Mouse (Mus musculus) hindbrain, embryonic 15.5 days (tissue): ENCODE results near the gene Mndal. TPM values are rescaled to one million over a fixed set of nuclear protein-coding genes. Genes with fewer than 3 reads are reported as not detected.
"Not testable (repeated sequence)": the region's sequence is repeated elsewhere in the genome, so short reads cannot be mapped to it uniquely, and the experiment has no call there.

Experiments
- ATAC-seq: fragments of 200-750 bp; cut with Nextera tagmentation; 2 replicates; pipeline ENCODE4 v1.8.0; 2017; ENCODE audit warnings: low read depth, moderate number of reproducible peaks, moderate TSS enrichment; ENCODE audit not compliant: low FRiP score
- H3K27ac ChIP-seq: fragments of 300-500 bp; sonication (generic); replicated peaks from 2 replicates; pipeline ENCODE4 v1.5.1; 2015; ENCODE audit warnings: mild to moderate bottlenecking, inconsistent platforms
- H3K27me3 ChIP-seq: fragments of 300-500 bp; sonication (generic); 2 replicates; pipeline ENCODE4 v1.6.1; 2015; ENCODE audit warnings: control low read depth, inconsistent platforms
- H3K36me3 ChIP-seq: fragments of 300-500 bp; sonication (generic); 2 replicates; pipeline ENCODE4 v1.6.1; 2015; ENCODE audit warnings: control low read depth, inconsistent platforms
- H3K4me1 ChIP-seq: fragments of 300-500 bp; sonication (generic); replicated peaks from 2 replicates; pipeline ENCODE4 v1.6.1; 2015; ENCODE audit warnings: control low read depth, inconsistent platforms
- H3K4me2 ChIP-seq: fragments of 300-500 bp; sonication (generic); 2 replicates; pipeline ENCODE4 v1.6.1; 2015; ENCODE audit warnings: moderate library complexity, mild to moderate bottlenecking, inconsistent platforms
- H3K4me3 ChIP-seq: fragments of 300-500 bp; sonication (generic); 2 replicates; pipeline ENCODE4 v1.5.1; 2015; ENCODE audit warnings: mild to moderate bottlenecking, inconsistent platforms
- H3K9ac ChIP-seq: fragments of 300-500 bp; sonication (generic); 2 replicates; pipeline ENCODE4 v1.6.1; 2015; ENCODE audit warnings: inconsistent platforms
- H3K9me3 ChIP-seq: fragments of 300-500 bp; sonication (generic); 2 replicates; pipeline ENCODE4 v1.6.1; 2016; ENCODE audit warnings: control low read depth, inconsistent platforms
- WGBS: fragments of 180-500 bp; shearing (Covaris S2); methylation state at CpG from one replicate; pipeline ENCODE4 v1.1.7; 2015; 5-methylcytosine and 5-hydroxymethylcytosine counted together
- polyA plus RNA-seq: library from polyadenylated mRNA; unstranded; fragments of >200 nt; fragmentation: Nextera tagmentation; extraction: Ambion mirVana; gene quantifications from 2 replicates; pipeline ENCODE4 v1.2.1, GENCODE M21; 2015

Mndal gene
- 0.54 and 1.9 TPM in 2 replicates for polyA plus RNA-seq

DNA sequence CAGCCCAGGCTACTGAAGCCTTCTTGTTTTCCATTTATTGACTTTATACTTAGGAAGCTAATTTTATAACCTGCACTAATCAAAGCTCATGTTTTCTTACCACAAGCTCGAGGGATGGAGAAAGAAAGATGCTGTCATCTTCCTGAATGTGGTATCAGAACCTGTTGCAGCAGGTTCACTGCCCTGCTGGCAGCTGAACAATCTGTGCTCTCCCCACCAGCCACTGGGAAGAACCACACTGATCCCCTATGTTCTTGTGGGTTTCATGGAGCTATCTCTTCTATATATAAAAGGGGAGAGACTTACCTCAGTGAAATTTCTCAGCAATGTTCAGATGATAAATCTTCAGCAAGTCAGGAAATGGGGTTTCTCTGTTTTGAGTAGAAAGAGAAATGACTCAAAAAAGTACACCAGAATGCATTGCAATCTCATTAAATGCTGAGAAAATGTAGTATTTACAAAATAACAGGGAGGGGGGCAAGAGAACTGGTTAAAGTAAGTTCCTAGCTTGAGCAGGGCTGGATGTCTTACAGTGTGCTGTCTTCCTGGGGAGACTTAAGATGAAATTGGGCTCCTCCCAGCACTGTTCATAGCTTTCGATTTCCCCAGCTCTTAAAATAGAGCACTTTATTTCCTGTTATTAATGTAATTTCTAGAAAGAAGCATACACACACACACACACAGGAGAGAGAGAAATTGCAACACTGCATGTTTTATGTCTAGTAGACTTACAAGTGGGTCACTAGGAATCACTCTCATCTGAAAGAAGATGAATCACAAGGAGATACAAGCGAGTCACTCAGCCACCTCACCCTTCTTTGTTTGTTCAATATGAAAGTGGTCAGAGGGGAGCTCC is at the start of gene Mndal, which contains the start of gene Ifi203:
TSS of gene Mndal (minus strand) at position 568 of the 856 bp plus-strand sequence.
TSS of gene Ifi203 (minus strand) at position 749 of the 856 bp plus-strand sequence.
- not testable (repeated sequence) for H3K4me2 ChIP-seq, H3K4me1 ChIP-seq, H3K27ac ChIP-seq, H3K36me3 ChIP-seq, ATAC-seq, H3K4me3 ChIP-seq, H3K9me3 ChIP-seq, H3K27me3 ChIP-seq, H3K9ac ChIP-seq
- WGBS = 65% methylated on average over 3 of the region's 3 CpGs

DNA sequence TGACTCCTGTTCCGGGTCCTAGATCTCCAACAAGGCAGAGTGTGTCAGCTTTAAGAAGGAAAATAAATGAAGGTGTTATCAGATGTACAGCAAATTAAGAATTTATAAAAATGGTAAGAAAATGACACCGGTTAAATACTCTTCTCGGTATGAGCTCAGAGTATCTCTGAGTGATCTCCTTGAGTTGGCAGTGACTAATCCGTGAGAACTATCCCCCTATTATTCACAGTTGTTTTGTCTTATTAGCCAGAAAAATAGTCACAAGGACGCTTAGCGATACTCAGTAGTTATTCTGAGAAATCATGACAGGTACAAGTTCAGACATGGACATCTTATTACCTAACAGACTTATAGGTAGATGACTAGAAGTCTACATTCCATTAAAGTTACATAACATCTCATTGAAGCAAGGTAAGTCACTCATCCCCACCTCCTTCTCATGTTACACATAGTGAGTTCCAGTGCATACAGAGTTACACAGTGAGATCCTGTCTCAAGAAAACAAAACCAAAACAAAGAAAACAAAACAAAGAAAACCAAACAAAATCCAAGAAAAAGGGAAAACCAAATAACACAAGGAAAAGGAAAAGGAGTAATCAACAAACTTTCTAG is 40.5 kb upstream of the Mndal start, which contains the start of gene Ifi202b:
TSS of gene Ifi202b (minus strand) at position 51 of the 612 bp plus-strand sequence.
- H3K27me3 ChIP-seq = not testable (repeated sequence)

DNA sequence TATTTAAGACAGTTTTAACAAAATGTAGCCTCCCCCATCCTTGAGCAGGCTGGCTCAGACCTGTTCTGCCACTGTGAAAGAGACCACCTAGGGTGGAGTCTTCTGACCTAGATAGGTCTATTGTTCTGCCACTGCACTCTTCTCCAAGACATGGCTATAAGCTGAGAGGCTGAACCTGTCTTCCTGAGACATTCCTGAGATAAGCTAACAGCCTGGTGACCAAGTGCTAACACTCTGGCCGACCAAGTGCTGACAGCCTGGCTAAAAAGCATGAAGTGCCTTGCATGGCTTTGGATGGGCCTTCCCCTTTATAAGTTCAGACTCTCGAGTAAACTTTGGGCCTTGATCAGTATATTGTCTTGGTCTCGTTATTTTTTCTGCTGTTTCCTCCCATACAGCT is 38.7 kb upstream of the Mndal start:
- H3K27me3 ChIP-seq, H3K9ac ChIP-seq, H3K27ac ChIP-seq, H3K9me3 ChIP-seq, H3K4me2 ChIP-seq, H3K4me3 ChIP-seq, H3K4me1 ChIP-seq, H3K36me3 ChIP-seq, ATAC-seq: not testable (repeated sequence)
- WGBS = 57% methylated on average over 3 of the region's 3 CpGs

More for the DNA sequence above, 40.5 kb upstream of the Mndal start, which contains the start of gene Ifi202b:
- H3K4me3 ChIP-seq, H3K27ac ChIP-seq, H3K36me3 ChIP-seq, H3K4me2 ChIP-seq, ATAC-seq, H3K4me1 ChIP-seq, H3K9me3 ChIP-seq, H3K9ac ChIP-seq: not testable (repeated sequence)
- WGBS = 90% methylated on average over 6 of the region's 6 CpGs

DNA sequence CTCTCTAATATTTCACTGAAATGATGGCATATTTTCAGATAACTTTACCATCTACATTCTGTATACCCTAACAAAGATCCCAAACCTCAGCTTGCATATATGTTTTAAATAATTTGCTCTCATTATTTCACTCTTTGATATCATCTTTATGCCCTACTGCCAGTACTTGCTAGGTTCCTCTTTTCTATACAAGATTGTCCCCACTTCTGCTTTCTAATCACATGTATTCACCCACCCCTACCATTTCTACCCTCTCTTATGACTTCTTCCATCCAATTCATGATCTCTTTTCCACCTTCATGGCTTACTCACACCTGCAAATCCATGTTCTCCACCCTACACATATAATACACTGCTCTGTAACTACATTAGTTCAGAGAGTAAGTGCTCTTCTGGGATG is 35.3 kb upstream of the Mndal start:
- H3K4me1 ChIP-seq = no peaks in the 10 kb centered on the region
- no peaks in the 10 kb centered on the region for H3K36me3 ChIP-seq
- H3K4me2 ChIP-seq = no peak overlapping the region
- no peak for ATAC-seq
- H3K9me3 ChIP-seq = no peaks in the 10 kb centered on the region
- H3K9ac ChIP-seq = no peak overlapping the region
- H3K27ac ChIP-seq = no peak overlapping the region
- no peaks in the 10 kb centered on the region for H3K27me3 ChIP-seq
- H3K4me3 ChIP-seq = no peak overlapping the region

DNA sequence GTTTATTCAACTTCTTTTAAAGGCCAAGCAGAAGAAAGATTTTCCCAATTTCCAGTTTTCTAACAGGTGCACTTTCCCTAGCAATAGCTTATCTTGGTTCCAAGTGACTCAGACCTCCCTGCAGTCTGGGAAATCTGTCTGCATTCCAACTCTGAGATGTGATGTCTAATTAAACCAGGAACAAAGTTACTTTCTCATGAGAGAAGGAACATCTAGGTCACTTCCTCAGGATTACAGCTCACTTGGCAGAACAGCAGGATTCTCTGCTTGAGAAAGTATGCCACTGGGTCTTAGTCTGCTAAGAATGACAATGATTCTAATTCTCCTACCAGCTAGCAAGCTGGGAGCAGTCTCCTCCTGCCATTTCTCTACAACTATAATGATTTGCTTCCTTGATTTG is 30.8 kb upstream of the Mndal start:
- H3K4me1 ChIP-seq = no peaks in the 10 kb centered on the region
- H3K27ac ChIP-seq = no peak overlapping the region
- no peak overlapping the region for H3K4me2 ChIP-seq
- no peak overlapping the region for H3K9ac ChIP-seq
- no peaks in the 10 kb centered on the region for H3K9me3 ChIP-seq
- H3K27me3 ChIP-seq = no peaks in the 10 kb centered on the region
- H3K36me3 ChIP-seq = no peaks in the 10 kb centered on the region
- no peak overlapping the region for H3K4me3 ChIP-seq
- no peak for ATAC-seq

DNA sequence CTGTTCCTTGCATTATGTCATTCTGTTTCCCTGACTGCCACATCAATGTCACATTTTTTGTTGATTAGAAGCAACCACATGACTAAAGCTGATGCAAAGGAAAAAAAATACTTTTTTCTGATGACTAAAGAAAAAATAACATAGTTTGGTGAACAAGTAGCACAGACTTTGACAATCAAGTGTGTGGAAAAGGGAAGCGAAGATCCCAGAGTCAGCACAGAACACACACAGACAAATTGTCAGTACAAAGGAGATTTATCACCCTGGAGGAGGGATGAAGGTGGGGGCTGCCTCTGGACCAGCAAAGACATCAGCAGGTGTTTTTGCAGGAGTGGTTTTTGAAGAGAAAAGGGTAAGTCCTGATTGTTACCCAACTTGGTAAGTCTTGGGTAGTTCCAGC is 19.2 kb upstream of the Mndal start:
- WGBS = 94% methylated on average over 1 of the region's 1 CpGs
- not testable (repeated sequence) for ATAC-seq, H3K4me3 ChIP-seq, H3K9ac ChIP-seq, H3K4me2 ChIP-seq, H3K9me3 ChIP-seq, H3K36me3 ChIP-seq, H3K27me3 ChIP-seq, H3K4me1 ChIP-seq, H3K27ac ChIP-seq

DNA sequence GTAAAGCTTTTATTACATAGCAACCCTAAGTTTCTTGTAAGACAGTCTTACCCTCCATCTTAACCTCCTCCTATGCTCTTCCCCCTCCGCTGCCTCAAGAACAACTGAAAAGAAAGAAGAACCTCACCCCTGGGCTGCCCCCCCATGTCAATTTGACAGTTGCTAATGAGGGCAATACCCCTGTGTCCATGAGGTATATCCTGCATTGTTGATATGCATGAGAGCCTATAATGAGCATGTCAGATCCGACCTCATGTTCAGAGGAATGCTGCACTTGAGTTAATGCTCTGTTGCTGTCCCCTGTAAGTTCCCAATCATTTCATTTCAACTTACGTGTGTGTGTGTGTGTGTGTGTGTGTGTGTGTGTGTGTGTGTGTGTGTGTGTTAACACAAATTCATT is 17.7 kb upstream of the Mndal start:
- not testable (repeated sequence) for ATAC-seq, H3K36me3 ChIP-seq, H3K4me3 ChIP-seq, H3K27ac ChIP-seq, H3K27me3 ChIP-seq, H3K4me1 ChIP-seq, H3K9ac ChIP-seq, H3K4me2 ChIP-seq, H3K9me3 ChIP-seq
- 52% methylated on average over 3 of the region's 3 CpGs for WGBS

DNA sequence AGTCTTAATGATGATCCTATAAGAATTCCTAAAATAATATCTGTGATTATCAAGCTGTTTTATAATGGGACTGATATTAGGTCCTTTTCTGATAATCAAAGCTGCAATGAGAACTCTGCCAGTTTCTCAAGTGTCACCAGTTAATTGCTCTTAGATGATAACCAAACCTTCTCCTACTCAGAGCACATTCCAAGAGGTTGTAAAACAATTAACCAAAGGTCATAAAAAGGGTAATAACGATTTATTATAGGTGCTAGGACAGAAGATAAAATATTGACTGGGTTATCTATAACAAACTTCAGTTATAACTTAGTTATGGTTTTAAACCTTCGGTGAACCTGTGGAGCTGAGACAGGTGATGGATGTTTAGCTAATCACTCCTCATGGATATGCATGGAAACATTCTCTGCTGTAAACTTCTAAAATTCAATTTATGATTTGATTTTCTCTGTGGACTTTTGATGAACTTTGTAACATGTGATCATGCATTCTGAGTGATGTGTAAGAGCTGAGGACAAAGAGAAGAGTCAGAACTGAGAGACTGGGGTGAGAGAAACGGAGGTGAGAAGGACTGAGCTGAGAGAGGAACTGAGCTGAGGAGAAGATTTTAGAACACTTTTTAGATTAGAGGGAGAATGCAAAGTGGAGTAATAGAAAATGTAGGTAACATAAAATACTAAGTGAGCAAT is 13.7 kb upstream of the Mndal start:
- H3K36me3 ChIP-seq, H3K27ac ChIP-seq, H3K27me3 ChIP-seq, H3K9ac ChIP-seq, H3K4me1 ChIP-seq, H3K4me3 ChIP-seq, ATAC-seq, H3K9me3 ChIP-seq, H3K4me2 ChIP-seq: not testable (repeated sequence)
- 79% methylated on average over 3 of the region's 3 CpGs for WGBS

DNA sequence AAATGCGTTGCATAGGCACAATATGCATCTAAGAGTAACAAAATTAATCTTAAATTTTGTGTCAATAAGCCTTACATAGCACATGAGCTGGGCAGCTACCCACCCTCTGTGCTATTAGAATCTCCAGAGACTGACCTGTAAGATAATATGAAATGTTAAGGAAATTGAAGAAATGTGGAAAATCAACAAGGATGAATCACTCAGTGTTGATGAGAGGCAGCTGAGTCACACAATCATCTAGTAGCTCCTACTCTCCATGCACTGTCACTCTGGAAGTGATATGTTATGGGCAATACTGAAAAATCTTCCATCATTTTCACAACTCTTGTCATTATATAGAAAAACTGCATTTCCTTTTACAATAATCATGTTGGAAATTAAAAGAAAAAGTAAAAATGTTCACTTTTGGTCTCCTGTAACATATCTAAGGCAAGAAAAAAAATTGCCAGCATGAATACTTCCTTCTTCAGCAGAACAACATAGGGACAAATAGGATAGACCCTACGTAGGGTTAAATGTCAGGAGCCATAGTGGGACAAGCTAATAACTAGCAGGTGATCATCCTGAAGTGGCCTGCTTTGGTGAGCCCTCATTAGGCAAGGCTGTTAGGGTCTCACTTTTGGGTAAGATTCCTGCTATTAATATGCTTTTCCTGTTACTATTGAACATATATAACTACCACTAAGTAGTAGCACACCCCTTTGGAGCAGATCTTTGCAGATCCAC is 12.9 kb upstream of the Mndal start:
- Histone ChIP-seq H3K27ac (no peak overlapping the region), H3K36me3 (no peaks in the 10 kb centered on the region), H3K9ac (no peak overlapping the region), H3K9me3 (no peaks in the 10 kb centered on the region), H3K27me3 (no peaks in the 10 kb centered on the region), H3K4me3 (no peak overlapping the region), H3K4me1 (no peaks in the 10 kb centered on the region), H3K4me2 (no peak overlapping the region)
- no peak for ATAC-seq
- 93% methylated on average over 2 of the region's 2 CpGs for WGBS

DNA sequence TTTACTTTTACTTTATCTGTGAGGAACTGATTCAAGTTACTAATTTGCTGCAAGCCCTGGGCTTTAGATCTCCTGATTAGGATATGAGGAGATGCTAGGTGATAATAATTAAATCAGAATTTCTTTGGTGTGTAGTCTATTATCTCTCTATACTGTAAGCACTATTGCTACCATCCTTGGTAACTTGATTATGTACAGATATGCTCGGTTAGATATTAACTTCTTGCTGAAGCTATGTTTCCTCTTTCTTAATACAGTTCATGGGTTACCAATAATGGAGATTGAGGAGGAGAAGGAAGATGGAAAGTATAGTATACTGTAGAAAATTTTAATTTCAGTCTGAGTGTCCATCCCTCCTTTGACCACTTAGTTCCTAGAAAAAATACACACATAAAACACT is 11.3 kb upstream of the Mndal start:
- ATAC-seq = no peak
- no peaks in the 10 kb centered on the region for H3K27me3 ChIP-seq
- no peaks in the 10 kb centered on the region for H3K4me1 ChIP-seq
- H3K36me3 ChIP-seq = no peaks in the 10 kb centered on the region
- no peaks in the 10 kb centered on the region for H3K9me3 ChIP-seq
- no peak overlapping the region for H3K4me2 ChIP-seq
- no peak overlapping the region for H3K4me3 ChIP-seq
- H3K9ac ChIP-seq = no peak overlapping the region
- no peak overlapping the region for H3K27ac ChIP-seq
- 90% methylated on average over 1 of the region's 1 CpGs for WGBS

DNA sequence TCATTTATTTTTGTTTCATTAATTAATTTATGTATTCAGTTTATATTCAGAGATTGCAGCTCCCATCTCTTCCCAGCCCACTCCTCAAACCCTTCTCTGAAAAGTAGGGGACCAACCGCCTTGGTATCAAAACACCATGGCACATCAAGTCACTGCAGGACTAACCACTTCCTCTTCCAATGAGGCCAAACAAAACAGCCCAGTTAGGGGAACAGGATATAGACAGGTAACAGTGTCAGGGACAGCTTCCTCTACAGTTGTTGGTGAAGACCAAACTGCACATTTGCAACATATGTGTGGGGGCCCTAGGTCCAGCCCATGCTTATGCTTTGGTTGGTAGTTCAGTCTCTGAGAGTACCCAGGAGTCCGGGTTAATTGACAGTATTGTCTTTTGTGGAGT is 6.8 kb upstream of the Mndal start:
- H3K4me1 ChIP-seq, ATAC-seq, H3K9ac ChIP-seq, H3K4me2 ChIP-seq, H3K36me3 ChIP-seq, H3K27me3 ChIP-seq, H3K4me3 ChIP-seq, H3K9me3 ChIP-seq, H3K27ac ChIP-seq: not testable (repeated sequence)
- 90% methylated on average over 2 of the region's 2 CpGs for WGBS

DNA sequence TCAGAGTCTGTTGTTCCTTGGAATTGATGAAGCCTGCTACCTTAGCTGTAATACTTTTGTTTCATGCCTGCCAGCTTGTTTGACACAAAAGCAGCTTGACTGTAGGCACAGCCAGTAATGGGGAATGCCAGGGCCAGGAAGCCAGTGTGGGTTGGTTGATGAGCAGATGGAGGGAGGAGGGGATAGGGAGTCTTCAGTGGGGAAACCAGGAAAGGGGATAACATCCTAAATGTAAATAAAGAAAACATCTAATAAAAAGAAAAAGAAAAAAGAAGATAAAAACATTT is 432 bp upstream of the Mndal start:
- ATAC-seq, H3K9ac ChIP-seq, H3K27ac ChIP-seq, H3K9me3 ChIP-seq, H3K4me2 ChIP-seq, H3K4me3 ChIP-seq, H3K36me3 ChIP-seq, H3K4me1 ChIP-seq, H3K27me3 ChIP-seq: not testable (repeated sequence)
